Mouse (Mus musculus): ENCODE measurements at regions not wholly inside any gene's neighbourhood (a gene's known extent, or its start where the extent isn't known, plus 50 kb on each side); places are given as distances from the start of the nearest gene placed in this dataset.

DNA sequence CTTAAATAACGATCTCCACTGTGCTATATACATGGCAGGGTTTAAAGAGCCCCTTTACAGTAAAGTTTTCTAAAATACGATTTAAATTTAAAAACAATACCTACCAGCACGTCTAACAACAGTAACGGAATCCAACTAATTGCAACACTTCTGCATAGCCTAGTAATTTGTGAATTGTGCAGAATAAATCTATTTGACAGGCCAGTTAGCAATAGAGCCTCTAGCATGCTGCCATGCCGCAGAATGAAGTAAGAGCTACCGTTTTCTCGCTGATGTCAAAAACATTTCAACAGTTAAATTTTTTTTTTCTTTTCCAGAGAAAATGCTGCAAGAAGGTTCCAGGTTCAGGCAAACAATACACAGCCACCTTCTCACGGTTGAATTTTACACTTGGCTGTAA, 454.0 kb upstream of the Adgrl2 start:
- Histone ChIP-seq H3K36me3 (ENCODE audit: control insufficient read depth, insufficient read depth, low read length) (no peaks in the 10 kb centered on the region), H3K27me3 (ENCODE audit: control insufficient read depth, insufficient read depth, low read length) (no peaks in the 10 kb centered on the region), H3K9ac (ENCODE audit: low read depth, low read length) (no peak overlapping the region), H3K79me2 (ENCODE audit: control insufficient read depth, insufficient read depth, low read length) (no peaks in the 10 kb centered on the region), H3K4me3 (ENCODE audit: insufficient read depth, low read depth, low read length) (no peak overlapping the region), H3K27ac (replicated peaks; ENCODE audit: insufficient read depth, low read depth, low read length) (no peak overlapping the region), H3K4me1 (ENCODE audit: control insufficient read depth, insufficient read depth, low read length) (no peaks in the 10 kb centered on the region)
- TF ChIP-seq POLR2A (IDR thresholded peaks at IDR 0.05; ENCODE audit: extremely low read depth, insufficient read depth, low read length), result no peak
- TF ChIP-seq CTCF (IDR thresholded peaks at IDR 0.05; ENCODE audit: low read depth, low read length), result no peak
- no peak for DNase-seq (ENCODE audit: extremely low read depth, low read depth, low spot score)
- 75% methylated on average over 8 of the region's 8 CpGs for WGBS

DNA sequence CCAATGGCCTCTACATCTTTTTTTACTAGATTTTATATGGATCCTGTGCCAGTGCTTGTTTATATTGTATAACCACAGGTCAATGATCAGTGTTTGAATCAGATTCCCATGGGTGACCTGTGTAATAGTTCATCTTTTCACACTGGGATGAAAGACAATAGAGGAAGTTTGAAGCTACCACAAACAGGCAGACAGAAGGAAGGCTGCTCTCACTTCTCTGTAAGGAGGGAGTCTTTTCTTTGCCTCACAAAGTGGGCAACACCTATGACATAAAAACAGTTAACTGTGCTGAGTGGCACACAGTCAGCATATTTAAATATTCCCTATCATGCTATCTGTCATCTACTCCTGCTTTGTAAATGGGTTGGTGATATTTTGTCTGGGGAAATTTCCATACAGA, 450.9 kb upstream of the Adgrl2 start:
- no peaks in the 10 kb centered on the region for H3K36me3 ChIP-seq (ENCODE audit: control insufficient read depth, insufficient read depth, low read length)
- H3K79me2 ChIP-seq (ENCODE audit: control insufficient read depth, insufficient read depth, low read length), result no peaks in the 10 kb centered on the region
- H3K27ac ChIP-seq (replicated peaks; ENCODE audit: insufficient read depth, low read depth, low read length), result no peak overlapping the region
- TF ChIP-seq POLR2A (IDR thresholded peaks at IDR 0.05; ENCODE audit: extremely low read depth, insufficient read depth, low read length), result no peak
- TF ChIP-seq CTCF (IDR thresholded peaks at IDR 0.05; ENCODE audit: low read depth, low read length), result no peak
- no peak overlapping the region for H3K4me3 ChIP-seq (ENCODE audit: insufficient read depth, low read depth, low read length)
- no peak overlapping the region for H3K9ac ChIP-seq (ENCODE audit: low read depth, low read length)
- peaks cover 2% of the 10 kb centered on the region; the same call in 1 of the 2 replicates for H3K4me1 ChIP-seq (ENCODE audit: control insufficient read depth, insufficient read depth, low read length)
- H3K27me3 ChIP-seq (ENCODE audit: control insufficient read depth, insufficient read depth, low read length), result no peaks in the 10 kb centered on the region
- DNase-seq (ENCODE audit: extremely low read depth, low read depth, low spot score), result peak; percentile 17

DNA sequence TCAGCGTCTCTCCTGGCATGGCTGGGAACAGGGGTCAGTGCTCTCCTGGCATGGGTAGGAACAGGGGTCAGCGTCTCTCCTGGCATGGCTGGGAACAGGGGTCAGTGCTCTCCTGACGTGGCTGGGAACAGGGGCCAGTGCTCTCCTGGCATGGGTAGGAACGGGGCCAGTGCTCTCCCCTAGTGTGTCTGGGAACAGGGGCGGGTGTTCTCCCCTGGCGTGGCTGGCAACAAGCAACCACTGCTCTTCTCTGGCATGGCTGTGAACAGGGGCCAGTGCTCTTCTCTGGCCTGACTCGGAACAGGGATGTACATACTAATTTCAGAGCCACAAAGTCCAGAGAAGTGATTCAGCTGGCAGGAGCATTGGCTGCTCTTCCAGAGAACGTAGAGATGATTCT, 447.4 kb upstream of the Adgrl2 start:
- peaks cover 2% of the 10 kb centered on the region; the same call in 1 of the 2 replicates for H3K4me1 ChIP-seq (ENCODE audit: control insufficient read depth, insufficient read depth, low read length)
- H3K9ac ChIP-seq (ENCODE audit: low read depth, low read length), result peak overlapping the region; percentile 36
- WGBS, result 25% methylated on average over 8 of the region's 8 CpGs
- peak overlapping the region; percentile 66 for H3K27ac ChIP-seq (replicated peaks; ENCODE audit: insufficient read depth, low read depth, low read length)
- no peaks in the 10 kb centered on the region for H3K27me3 ChIP-seq (ENCODE audit: control insufficient read depth, insufficient read depth, low read length)
- TF ChIP-seq CTCF (IDR thresholded peaks at IDR 0.05; ENCODE audit: low read depth, low read length) (no peak), POLR2A (IDR thresholded peaks at IDR 0.05; ENCODE audit: extremely low read depth, insufficient read depth, low read length) (no peak)
- no peaks in the 10 kb centered on the region for H3K36me3 ChIP-seq (ENCODE audit: control insufficient read depth, insufficient read depth, low read length)
- peak; percentile 95 for DNase-seq (ENCODE audit: extremely low read depth, low read depth, low spot score)
- H3K79me2 ChIP-seq (ENCODE audit: control insufficient read depth, insufficient read depth, low read length), result no peaks in the 10 kb centered on the region
- H3K4me3 ChIP-seq (ENCODE audit: insufficient read depth, low read depth, low read length), result peak overlapping the region; percentile 36; the same call in 1 of the 2 replicates

DNA sequence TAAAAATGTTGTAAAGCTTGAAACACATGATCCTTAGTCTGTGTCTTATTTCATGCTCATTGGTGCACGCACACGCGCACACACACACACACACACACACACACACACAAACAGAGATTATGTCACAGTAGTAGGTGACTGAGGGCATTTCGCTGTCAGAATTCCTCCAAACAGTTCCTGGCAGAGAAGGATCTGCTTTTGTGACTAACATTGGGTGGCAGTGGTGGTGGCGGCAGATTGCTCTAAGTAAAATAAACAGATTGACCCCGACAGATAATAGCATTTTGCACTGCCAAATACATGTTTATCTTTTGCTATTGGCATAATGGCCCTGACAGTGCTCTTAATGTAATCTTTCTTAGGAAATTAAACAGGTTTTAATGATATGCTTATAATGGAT, 446.6 kb upstream of the Adgrl2 start:
- H3K27ac ChIP-seq (replicated peaks; ENCODE audit: insufficient read depth, low read depth, low read length), result peak overlapping the region; percentile 28; the same call in 1 of the 2 replicates
- no peak for TF ChIP-seq CTCF (IDR thresholded peaks at IDR 0.05; ENCODE audit: low read depth, low read length)
- no peak overlapping the region for H3K4me3 ChIP-seq (ENCODE audit: insufficient read depth, low read depth, low read length)
- H3K27me3 ChIP-seq (ENCODE audit: control insufficient read depth, insufficient read depth, low read length), result no peaks in the 10 kb centered on the region
- H3K79me2 ChIP-seq (ENCODE audit: control insufficient read depth, insufficient read depth, low read length), result no peaks in the 10 kb centered on the region
- peak; percentile 82 for DNase-seq (ENCODE audit: extremely low read depth, low read depth, low spot score)
- H3K4me1 ChIP-seq (ENCODE audit: control insufficient read depth, insufficient read depth, low read length), result peaks cover 2% of the 10 kb centered on the region; the same call in 1 of the 2 replicates
- no peaks in the 10 kb centered on the region for H3K36me3 ChIP-seq (ENCODE audit: control insufficient read depth, insufficient read depth, low read length)
- H3K9ac ChIP-seq (ENCODE audit: low read depth, low read length), result no peak overlapping the region
- 28% methylated on average over 6 of the region's 6 CpGs for whole genome bisulfite sequencing

DNA sequence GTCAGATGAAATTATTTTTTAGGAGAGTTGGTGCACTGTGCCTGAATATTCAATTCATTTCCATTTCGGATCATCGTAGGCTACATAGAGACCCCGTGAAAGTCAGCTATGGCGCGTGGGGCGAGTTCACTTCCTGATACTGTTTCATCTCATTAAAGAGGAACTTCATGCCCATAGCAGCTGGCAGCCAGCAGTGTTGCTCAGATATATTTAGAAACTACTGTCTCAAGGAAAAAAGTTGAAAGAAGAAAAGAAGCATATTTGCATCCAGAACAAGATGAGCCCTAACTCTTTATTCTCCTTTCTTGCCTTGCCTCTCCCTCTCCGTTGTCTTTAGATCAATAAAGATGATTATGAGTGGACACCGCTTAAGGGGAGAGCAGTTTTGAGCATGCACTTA, 446.1 kb upstream of the Adgrl2 start:
- DNase-seq (ENCODE audit: extremely low read depth, low read depth, low spot score), result no peak
- no peak for TF ChIP-seq POLR2A (IDR thresholded peaks at IDR 0.05; ENCODE audit: extremely low read depth, insufficient read depth, low read length)
- TF ChIP-seq CTCF (IDR thresholded peaks at IDR 0.05; ENCODE audit: low read depth, low read length), result no peak
- no peak overlapping the region for H3K27ac ChIP-seq (replicated peaks; ENCODE audit: insufficient read depth, low read depth, low read length)
- H3K4me1 ChIP-seq (ENCODE audit: control insufficient read depth, insufficient read depth, low read length), result peaks cover 2% of the 10 kb centered on the region; the same call in 1 of the 2 replicates
- no peaks in the 10 kb centered on the region for H3K79me2 ChIP-seq (ENCODE audit: control insufficient read depth, insufficient read depth, low read length)
- no peak overlapping the region for H3K4me3 ChIP-seq (ENCODE audit: insufficient read depth, low read depth, low read length)
- no peak overlapping the region for H3K9ac ChIP-seq (ENCODE audit: low read depth, low read length)
- no peaks in the 10 kb centered on the region for H3K36me3 ChIP-seq (ENCODE audit: control insufficient read depth, insufficient read depth, low read length)
- 81% methylated on average over 8 of the region's 8 CpGs for WGBS
- H3K27me3 ChIP-seq (ENCODE audit: control insufficient read depth, insufficient read depth, low read length), result no peaks in the 10 kb centered on the region

DNA sequence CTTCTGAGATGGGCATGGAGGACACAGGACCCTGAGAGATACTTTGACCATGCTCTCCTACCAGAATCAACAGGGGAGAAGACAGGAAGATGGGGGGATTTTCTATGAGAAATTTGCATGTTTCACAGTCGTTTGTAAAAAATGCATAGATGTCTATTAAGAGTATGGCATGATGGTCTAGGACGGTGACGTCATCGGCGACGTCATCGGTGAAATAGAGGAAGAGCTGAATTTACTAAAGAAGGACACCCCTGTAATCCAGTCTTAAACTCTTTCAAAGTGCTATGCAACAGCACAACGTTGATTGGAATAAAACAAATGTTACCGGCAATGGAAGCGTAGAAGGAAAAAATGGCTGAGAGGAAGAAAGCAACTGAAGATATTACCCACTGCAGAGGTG, 441.4 kb upstream of the Adgrl2 start:
- 92% methylated on average over 10 of the region's 10 CpGs for WGBS
- H3K36me3 ChIP-seq (ENCODE audit: control insufficient read depth, insufficient read depth, low read length), result no peaks in the 10 kb centered on the region
- no peak for DNase-seq (ENCODE audit: extremely low read depth, low read depth, low spot score)
- TF ChIP-seq CTCF (IDR thresholded peaks at IDR 0.05; ENCODE audit: low read depth, low read length), result no peak
- TF ChIP-seq POLR2A (IDR thresholded peaks at IDR 0.05; ENCODE audit: extremely low read depth, insufficient read depth, low read length), result no peak
- H3K4me3 ChIP-seq (ENCODE audit: insufficient read depth, low read depth, low read length), result no peak overlapping the region
- no peak overlapping the region for H3K9ac ChIP-seq (ENCODE audit: low read depth, low read length)
- no peaks in the 10 kb centered on the region for H3K79me2 ChIP-seq (ENCODE audit: control insufficient read depth, insufficient read depth, low read length)
- no peaks in the 10 kb centered on the region for H3K27me3 ChIP-seq (ENCODE audit: control insufficient read depth, insufficient read depth, low read length)
- no peak overlapping the region for H3K27ac ChIP-seq (replicated peaks; ENCODE audit: insufficient read depth, low read depth, low read length)
- peaks cover under 1% of the 10 kb centered on the region; the same call in 1 of the 2 replicates for H3K4me1 ChIP-seq (ENCODE audit: control insufficient read depth, insufficient read depth, low read length)
